Mouse (Mus musculus): Measurements from ENCODE around the gene Epha6. TPM values are rescaled to one million over a fixed set of nuclear protein-coding genes. Genes with fewer than 3 reads are reported as not detected.
"Not testable (repeated sequence)": the region's sequence is repeated elsewhere in the genome, so short reads cannot be mapped to it uniquely, and the experiment has no call there.

The Epha6 gene
- total RNA-seq, 2 experiments from 2014 or later = 205 to 218 TPM

- H3K27ac ChIP-seq = no peak overlapping the region
- no peak overlapping the region for H3K4me3 ChIP-seq
- no peak for DNase-seq (ENCODE audit: low spot score in 2 of 2)
- TF ChIP-seq CTCF (conservative IDR thresholded peaks at IDR 0.05) = no peak
These were observed 577.0 kb downstream of the Epha6 start for GRCm38 (mm10) chr16:60028381-60028780.

GRCm38 (mm10) chr16:60006857-60007568 is 598.3 kb downstream of the Epha6 start:
- no peak overlapping the region for H3K4me3 ChIP-seq

GRCm38 (mm10) chr16:59969816-59970215 is 635.5 kb downstream of the Epha6 start:
- Histone ChIP-seq H3K27ac (peak overlapping the region; percentile 52; the same call in 1 of the 2 replicates), H3K4me3 (no peak overlapping the region)
- TF ChIP-seq CTCF (conservative IDR thresholded peaks at IDR 0.05) = no peak
- peak; percentile 27 to 31 for DNase-seq (ENCODE audit: low spot score in 2 of 2)

More at GRCm38 (mm10) chr16:60006857-60007568, 598.3 kb downstream of the Epha6 start:
- no peak for TF ChIP-seq CTCF (conservative IDR thresholded peaks at IDR 0.05)
- no peak for DNase-seq (ENCODE audit: low spot score in 2 of 2)
- H3K27ac ChIP-seq = no peak overlapping the region

- no peak overlapping the region for H3K4me3 ChIP-seq
- no peak for TF ChIP-seq CTCF (conservative IDR thresholded peaks at IDR 0.05)
- DNase-seq (ENCODE audit: low spot score in 2 of 2) = peak in 1 of 2 experiments; percentile 8
- no peak overlapping the region for H3K27ac ChIP-seq
These were observed 649.6 kb downstream of the Epha6 start for GRCm38 (mm10) chr16:59955731-59956130.

GRCm38 (mm10) chr16:59923696-59924095 is 681.6 kb downstream of the Epha6 start:
- no peak overlapping the region for H3K4me3 ChIP-seq
- no peak for DNase-seq (ENCODE audit: low spot score in 2 of 2)
- no peak for TF ChIP-seq CTCF (conservative IDR thresholded peaks at IDR 0.05)
- no peak overlapping the region for H3K27ac ChIP-seq

GRCm38 (mm10) chr16:59880073-59880472 is 725.3 kb downstream of the Epha6 start:
- Histone ChIP-seq H3K4me3 (no peak overlapping the region), H3K27ac (no peak overlapping the region)
- no peak for TF ChIP-seq CTCF (conservative IDR thresholded peaks at IDR 0.05)
- DNase-seq (ENCODE audit: low spot score in 2 of 2) = no peak

GRCm38 (mm10) chr16:59871792-59872191 is 733.5 kb downstream of the Epha6 start:
- TF ChIP-seq CTCF (conservative IDR thresholded peaks at IDR 0.05) = no peak
- H3K27ac ChIP-seq = no peak overlapping the region
- no peak overlapping the region for H3K4me3 ChIP-seq
- no peak for DNase-seq (ENCODE audit: low spot score in 2 of 2)

GRCm38 (mm10) chr16:59854160-59854717 is 751.1 kb downstream of the Epha6 start:
- Histone ChIP-seq H3K4me3 (no peak overlapping the region), H3K27ac (no peak overlapping the region)
- DNase-seq (ENCODE audit: low spot score in 2 of 2) = no peak
- TF ChIP-seq CTCF (conservative IDR thresholded peaks at IDR 0.05) = no peak

- no peak overlapping the region for H3K4me3 ChIP-seq
- H3K27ac ChIP-seq = no peak overlapping the region
- TF ChIP-seq CTCF (conservative IDR thresholded peaks at IDR 0.05) = no peak
- no peak for DNase-seq (ENCODE audit: low spot score in 2 of 2)
These were observed 752.6 kb downstream of the Epha6 start for GRCm38 (mm10) chr16:59852689-59853088.

GRCm38 (mm10) chr16:59846574-59846973 is 758.8 kb downstream of the Epha6 start:
- H3K27ac ChIP-seq = no peak overlapping the region
- no peak overlapping the region for H3K4me3 ChIP-seq
- DNase-seq (ENCODE audit: low spot score in 2 of 2) = peak in 1 of 2 experiments; percentile 29
- peak; percentile 76 for TF ChIP-seq CTCF (conservative IDR thresholded peaks at IDR 0.05)

- TF ChIP-seq CTCF (conservative IDR thresholded peaks at IDR 0.05) = no peak
- peak in 1 of 2 experiments; percentile 34 for DNase-seq (ENCODE audit: low spot score in 2 of 2)
- 0 out of 2 replicates have a peak overlapping the region, but pooled peaks have one; percentile 28 for H3K27ac ChIP-seq
- H3K4me3 ChIP-seq = no peak overlapping the region
These were observed 768.6 kb downstream of the Epha6 start for GRCm38 (mm10) chr16:59836778-59837177.

- no peak for TF ChIP-seq CTCF (conservative IDR thresholded peaks at IDR 0.05)
- Histone ChIP-seq H3K27ac (0 out of 2 replicates have a peak overlapping the region, but pooled peaks have one; percentile 28), H3K4me3 (no peak overlapping the region)
- no peak for DNase-seq (ENCODE audit: low spot score in 2 of 2)
These were observed 769.0 kb downstream of the Epha6 start for GRCm38 (mm10) chr16:59836304-59836703.

- no peak for TF ChIP-seq CTCF (conservative IDR thresholded peaks at IDR 0.05)
- no peak overlapping the region for H3K27ac ChIP-seq
- no peak for DNase-seq (ENCODE audit: low spot score in 2 of 2)
- no peak overlapping the region for H3K4me3 ChIP-seq
These were observed 772.9 kb downstream of the Epha6 start for GRCm38 (mm10) chr16:59832468-59832867.

GRCm38 (mm10) chr16:59829655-59830054 is 775.7 kb downstream of the Epha6 start:
- no peak for TF ChIP-seq CTCF (conservative IDR thresholded peaks at IDR 0.05)
- no peak for DNase-seq (ENCODE audit: low spot score in 2 of 2)
- no peak overlapping the region for H3K27ac ChIP-seq

GRCm38 (mm10) chr16:59799790-59800189 is 805.5 kb downstream of the Epha6 start:
- not testable (repeated sequence) for DNase-seq (ENCODE audit: low spot score in 2 of 2); H3K4me3 ChIP-seq; H3K27ac ChIP-seq

More at GRCm38 (mm10) chr16:59829655-59830054, 775.7 kb downstream of the Epha6 start:
- H3K4me3 ChIP-seq = no peak overlapping the region

Data from layer of hippocampus, adult 2 months (tissue).